Mouse (Mus musculus) E14TG2a.4 (cell line): ENCODE measurements around the gene Tns4.

Experiments
- H3K27me3 ChIP-seq: 2 replicates; pipeline ENCODE4 v1.6.1; 2014; ENCODE audit warnings: low read length, control low read depth; ENCODE audit not compliant: insufficient read depth
- H3K36me3 ChIP-seq: 2 replicates; pipeline ENCODE4 v1.6.1; 2014; ENCODE audit warnings: low read length, control low read depth; ENCODE audit not compliant: insufficient read depth
- H3K4me1 ChIP-seq: replicated peaks from 2 replicates; pipeline ENCODE4 v1.6.1; 2014; ENCODE audit warnings: low read depth, low read length, control low read depth
- H3K4me3 ChIP-seq: replicated peaks from 2 replicates; pipeline ENCODE4 v1.5.1; 2014; ENCODE audit warnings: mild to moderate bottlenecking, low read length
- H3K9me3 ChIP-seq: 2 replicates; pipeline ENCODE4 v1.6.1; 2014; ENCODE audit warnings: low read length, control low read depth
- CTCF ChIP-seq: conservative IDR thresholded peaks from 2 replicates; pipeline ENCODE4 v1.5.1; 2014; ENCODE audit warnings: low read length
- NANOG ChIP-seq: IDR thresholded peaks from 2 replicates; pipeline ENCODE4 v1.6.1; 2014; ENCODE audit warnings: borderline replicate concordance, low read length, mixed read lengths
- POU5F1 ChIP-seq: IDR thresholded peaks from 2 replicates; pipeline ENCODE4 v1.6.1; 2014; ENCODE audit warnings: low read length, borderline replicate concordance

Gene Tns4

DNA sequence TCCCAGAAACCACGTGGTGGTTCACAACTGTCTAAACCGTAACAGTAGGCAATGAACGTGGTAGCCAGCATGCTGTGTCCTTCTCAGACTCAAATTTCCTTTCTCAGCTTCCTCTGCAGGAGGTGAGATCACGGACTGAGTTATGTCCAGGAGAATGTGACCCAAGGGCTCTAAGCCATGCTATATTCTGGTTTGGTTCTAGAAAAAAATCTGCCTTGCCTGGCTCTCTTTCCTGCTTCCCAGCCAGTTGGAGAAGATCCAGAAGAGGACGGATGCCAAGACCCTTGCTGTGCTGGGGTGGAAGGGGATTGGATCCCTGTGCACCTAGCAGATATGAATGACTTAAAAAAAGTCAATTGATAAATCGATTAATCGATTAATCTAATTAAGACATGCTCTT lies 10.4 kb upstream of the Tns4 start:
- no peak overlapping the region for H3K4me3 ChIP-seq
- H3K36me3 ChIP-seq = no peaks in the 10 kb centered on the region
- H3K9me3 ChIP-seq = peaks cover 5% of the 10 kb centered on the region
- peaks cover 52% of the 10 kb centered on the region for H3K4me1 ChIP-seq
- H3K27me3 ChIP-seq = no peaks in the 10 kb centered on the region
- TF ChIP-seq NANOG = no peak
- no peak for TF ChIP-seq POU5F1
- no peak for TF ChIP-seq CTCF

GRCm38 (mm10) chr11:99098924-99099323 lies 9.8 kb upstream of the Tns4 start:
- Histone ChIP-seq H3K9me3 (peaks cover 8% of the 10 kb centered on the region), H3K4me3 (no peak overlapping the region), H3K27me3 (no peaks in the 10 kb centered on the region), H3K4me1 (peaks cover 50% of the 10 kb centered on the region), H3K36me3 (no peaks in the 10 kb centered on the region)
- TF ChIP-seq NANOG (no peak), CTCF (no peak), POU5F1 (no peak)

- H3K4me3 ChIP-seq = no peak overlapping the region
- H3K27me3 ChIP-seq = no peaks in the 10 kb centered on the region
- no peaks in the 10 kb centered on the region for H3K36me3 ChIP-seq
- H3K4me1 ChIP-seq = peaks cover 45% of the 10 kb centered on the region
- peaks cover 8% of the 10 kb centered on the region for H3K9me3 ChIP-seq
- TF ChIP-seq POU5F1 (no peak), CTCF (no peak)
These were observed 8.1 kb upstream of the Tns4 start for GRCm38 (mm10) chr11:99096996-99097774.

DNA sequence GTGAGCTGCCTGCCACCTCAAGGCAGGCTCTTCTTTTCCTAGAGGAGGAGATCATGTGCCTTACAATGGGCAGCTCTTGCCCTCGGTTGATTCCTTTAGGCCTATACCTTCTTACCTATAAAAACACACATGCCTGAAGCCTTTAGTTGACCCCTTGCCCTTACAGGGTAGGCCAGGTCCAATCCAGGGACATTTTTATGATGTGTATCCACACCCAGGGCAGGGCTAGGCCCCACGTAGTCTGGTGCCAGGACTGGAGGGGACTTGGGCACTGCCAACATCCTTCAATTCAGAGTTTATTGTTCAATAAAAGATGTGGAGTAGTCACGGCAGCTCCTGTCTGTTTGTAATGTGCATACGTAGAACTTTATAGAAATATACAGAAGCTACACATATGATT lies 7.3 kb upstream of the Tns4 start:
- Histone ChIP-seq H3K9me3 (peaks cover 8% of the 10 kb centered on the region), H3K4me3 (no peak overlapping the region), H3K36me3 (no peaks in the 10 kb centered on the region), H3K27me3 (no peaks in the 10 kb centered on the region), H3K4me1 (peaks cover 37% of the 10 kb centered on the region)
- TF ChIP-seq POU5F1 (no peak), NANOG (no peak), CTCF (no peak)

GRCm38 (mm10) chr11:99095759-99096158 lies 6.7 kb upstream of the Tns4 start:
- Histone ChIP-seq H3K36me3 (no peaks in the 10 kb centered on the region), H3K4me3 (no peak overlapping the region), H3K4me1 (peaks cover 32% of the 10 kb centered on the region), H3K27me3 (no peaks in the 10 kb centered on the region), H3K9me3 (peaks cover 8% of the 10 kb centered on the region)
- TF ChIP-seq CTCF = no peak
- no peak for TF ChIP-seq NANOG
- no peak for TF ChIP-seq POU5F1

GRCm38 (mm10) chr11:99094911-99095676 lies 6.0 kb upstream of the Tns4 start:
- peaks cover 8% of the 10 kb centered on the region for H3K9me3 ChIP-seq
- TF ChIP-seq CTCF (no peak), POU5F1 (no peak), NANOG (no peak; the same call in 1 of the 2 replicates)
- H3K4me1 ChIP-seq = peaks cover 28% of the 10 kb centered on the region
- no peaks in the 10 kb centered on the region; the same call in 1 of the 2 replicates for H3K27me3 ChIP-seq
- H3K4me3 ChIP-seq = no peak overlapping the region
- H3K36me3 ChIP-seq = no peaks in the 10 kb centered on the region

GRCm38 (mm10) chr11:99093740-99094139 lies 4.6 kb upstream of the Tns4 start:
- no peaks in the 10 kb centered on the region for H3K36me3 ChIP-seq
- no peak overlapping the region for H3K4me3 ChIP-seq
- H3K4me1 ChIP-seq = peaks cover 32% of the 10 kb centered on the region
- H3K9me3 ChIP-seq = peaks cover 8% of the 10 kb centered on the region
- peaks cover 6% of the 10 kb centered on the region; the same call in 1 of the 2 replicates for H3K27me3 ChIP-seq
- TF ChIP-seq POU5F1 (no peak), CTCF (no peak), NANOG (no peak)

DNA sequence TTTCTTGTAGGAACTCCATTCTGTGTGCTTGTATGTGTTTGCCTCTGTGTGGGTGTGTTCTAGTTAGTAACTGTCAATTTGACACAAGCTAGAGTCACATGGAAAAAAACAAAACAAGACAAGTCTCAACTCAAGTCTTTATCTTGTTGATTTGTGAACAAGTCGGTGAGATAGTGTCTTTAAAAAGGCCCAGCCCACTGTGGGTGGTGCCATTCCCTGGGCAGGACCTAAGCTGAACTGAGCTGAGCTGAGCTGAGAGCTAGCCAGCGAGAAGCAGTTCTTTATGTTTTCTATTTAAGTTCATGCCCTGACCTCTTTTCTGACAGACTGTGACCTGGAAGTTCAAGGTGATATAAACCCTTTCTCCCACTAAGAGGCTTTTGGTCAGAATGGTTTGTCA lies 2.6 kb upstream of the Tns4 start:
- Histone ChIP-seq H3K4me3 (no peak overlapping the region), H3K27me3 (peaks cover 11% of the 10 kb centered on the region; the same call in 1 of the 2 replicates), H3K4me1 (peaks cover 37% of the 10 kb centered on the region), H3K9me3 (peaks cover 8% of the 10 kb centered on the region), H3K36me3 (no peaks in the 10 kb centered on the region)
- TF ChIP-seq CTCF (no peak), POU5F1 (no peak), NANOG (no peak)
